Mouse (Mus musculus): ENCODE results near the gene Ddb2. TPM values are rescaled to one million over a fixed set of nuclear protein-coding genes. Genes with fewer than 3 reads are reported as not detected.

Gene Ddb2
- total RNA-seq, 2 experiments from 2014 or later, result 10.4 to 10.9 TPM

DNA sequence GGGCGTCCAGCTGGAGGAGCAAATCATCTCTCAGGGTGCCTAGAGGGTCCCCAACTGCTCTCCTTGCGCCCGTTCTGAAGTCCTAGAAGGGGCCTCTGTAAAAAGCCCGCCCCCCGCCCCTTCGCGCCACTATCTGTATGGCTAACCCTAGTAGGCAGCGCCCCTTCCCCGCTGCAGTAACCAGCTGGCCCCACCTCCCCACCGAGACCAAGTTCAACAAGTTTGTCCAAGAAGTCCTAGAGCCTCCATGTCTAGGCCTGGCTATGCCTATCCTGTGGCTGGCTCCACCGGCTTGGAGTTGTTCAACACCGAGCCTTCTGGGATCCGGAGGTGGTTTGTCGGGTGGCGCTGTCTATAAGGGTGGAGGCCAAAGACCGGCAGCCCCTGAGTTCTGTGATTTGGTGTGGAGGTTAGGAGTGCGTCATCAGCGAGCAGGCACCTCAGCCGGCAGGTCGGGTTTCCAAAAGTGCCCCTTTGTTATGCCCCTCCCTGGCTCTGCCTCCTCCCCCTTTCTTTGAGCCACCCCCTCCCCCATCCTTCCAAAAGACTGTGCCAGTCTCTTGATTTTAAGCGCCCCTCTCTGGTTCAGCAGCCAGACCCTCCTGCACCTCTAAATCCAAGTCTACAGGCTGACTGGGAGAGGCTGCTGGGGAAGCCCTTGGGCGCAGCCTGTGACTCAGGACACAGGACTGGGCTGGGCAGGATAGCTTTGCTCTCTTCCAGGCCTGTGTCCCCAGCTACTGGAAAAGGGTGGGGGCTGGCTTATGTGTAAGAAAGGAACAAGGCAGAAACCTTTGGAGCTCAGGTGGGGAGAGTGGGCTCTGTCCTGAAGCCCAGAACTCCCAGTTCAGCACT lies 20.6 kb upstream of the Ddb2 start:
- peak in 1 of 2 experiments; percentile 44 for DNase-seq (ENCODE audit: low spot score in 2 of 2)
- intact Hi-C loops (cut with DNase I), result no loop called here

DNA sequence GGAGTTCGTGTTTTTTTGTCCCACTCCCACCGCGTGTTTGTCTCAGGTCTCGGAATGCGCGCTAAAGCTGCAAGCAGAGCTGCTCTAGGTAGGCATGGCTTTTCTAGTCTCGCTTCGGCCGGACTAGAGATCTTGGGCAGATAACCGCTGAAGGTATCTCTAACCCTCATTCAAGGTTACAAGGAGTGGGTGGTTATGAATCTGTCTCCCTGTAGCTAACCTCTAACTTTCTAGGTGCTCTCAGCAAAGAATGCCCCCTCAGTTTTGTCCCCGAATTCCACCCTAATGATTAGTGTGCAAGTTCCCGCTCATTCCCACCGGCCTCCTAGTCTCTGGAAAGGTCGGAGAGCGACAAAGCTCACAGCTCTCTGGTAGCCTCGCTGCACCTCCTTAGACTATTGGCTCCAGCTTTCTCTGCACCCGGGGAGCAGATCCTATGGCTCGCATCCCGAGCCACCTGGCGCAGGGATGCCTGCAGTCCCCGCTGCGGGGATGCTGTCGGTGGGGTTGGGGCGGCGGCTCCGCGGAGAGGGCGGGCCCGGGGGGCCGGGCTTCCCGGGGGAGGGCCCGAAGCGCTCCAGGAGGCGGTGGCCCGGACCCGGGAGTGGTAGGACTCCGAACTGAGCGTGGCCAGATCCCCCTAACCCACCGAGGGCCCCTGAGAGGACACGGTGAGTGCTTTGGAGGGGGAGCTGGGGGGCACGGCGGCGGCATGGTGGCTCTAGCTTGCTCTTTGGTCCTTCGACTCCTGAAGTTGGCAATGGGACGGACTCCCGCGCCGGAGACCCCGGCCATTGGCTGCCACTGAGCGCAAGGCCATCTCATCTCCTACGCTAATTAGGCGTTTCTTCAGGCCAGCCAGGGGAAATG lies 19.7 kb upstream of the Ddb2 start:
- intact Hi-C loops (cut with DNase I), result no loop called here
- DNase-seq (ENCODE audit: low spot score in 2 of 2), result peak in 1 of 2 experiments; percentile 63

DNA sequence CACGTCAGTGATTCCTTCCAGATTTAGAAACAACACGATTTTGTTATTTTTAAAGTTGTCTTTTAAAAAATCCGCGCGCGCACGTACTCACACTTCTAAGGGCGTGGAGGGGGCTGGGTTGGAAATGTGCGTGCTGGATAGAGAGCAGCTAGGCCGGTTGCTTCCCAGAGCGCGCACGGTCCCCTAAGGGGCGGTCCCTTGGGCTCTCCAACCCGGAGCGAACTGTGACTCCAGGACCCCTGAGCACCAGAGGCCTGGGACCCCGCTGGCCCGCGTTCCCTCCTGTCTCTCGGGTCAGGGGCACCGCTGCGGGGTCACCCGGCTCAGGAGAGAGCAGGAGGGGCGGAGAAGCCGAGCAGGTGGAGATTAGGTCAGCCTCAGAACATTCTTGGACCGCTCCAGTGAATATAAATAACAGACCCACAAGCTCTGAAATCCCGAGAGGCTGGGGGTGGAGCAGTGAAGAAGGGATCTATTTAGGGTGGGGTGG lies 18.9 kb upstream of the Ddb2 start, which contains the start of gene Pacsin3:
Gene Pacsin3, plus strand, starts transcription at position 294 of the 490 bp plus-strand sequence.
- intact Hi-C loops (cut with DNase I), result no loop called here
- DNase-seq (ENCODE audit: low spot score in 2 of 2), result peak; percentile 71 to 85

DNA sequence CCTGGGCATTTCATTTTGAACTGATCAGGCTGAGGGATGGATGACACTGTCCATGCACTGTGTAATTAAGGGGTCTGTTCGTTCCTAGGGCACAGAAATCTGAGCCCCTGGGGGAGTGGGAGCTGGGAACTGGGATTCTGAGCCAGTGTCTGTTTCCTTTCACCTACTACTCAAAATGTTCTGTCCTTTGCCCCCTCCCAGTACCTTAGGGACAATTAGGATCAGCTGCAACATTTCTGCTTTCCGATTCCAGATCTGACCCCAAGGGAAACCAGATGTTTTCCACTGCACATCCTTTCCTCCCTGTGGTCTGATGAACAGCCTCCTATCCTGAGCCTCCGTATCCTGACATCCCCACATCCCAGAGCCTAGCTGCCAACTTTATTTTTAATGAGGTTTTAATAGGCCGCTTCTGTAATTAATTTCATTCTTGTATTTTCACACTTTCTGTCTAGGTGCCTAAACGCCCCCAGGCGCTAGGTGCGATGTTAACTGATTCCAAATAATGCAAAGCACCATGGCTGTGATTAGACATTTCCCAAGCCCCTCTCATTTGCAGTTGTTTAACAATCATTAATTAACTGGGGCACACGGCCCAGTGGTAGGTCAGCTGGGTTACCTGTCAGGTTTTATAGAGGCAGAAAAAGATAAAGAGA lies 18.1 kb upstream of the Ddb2 start:
- intact Hi-C loops (cut with DNase I), result no loop called here
- DNase-seq (ENCODE audit: low spot score in 2 of 2), result no peak

DNA sequence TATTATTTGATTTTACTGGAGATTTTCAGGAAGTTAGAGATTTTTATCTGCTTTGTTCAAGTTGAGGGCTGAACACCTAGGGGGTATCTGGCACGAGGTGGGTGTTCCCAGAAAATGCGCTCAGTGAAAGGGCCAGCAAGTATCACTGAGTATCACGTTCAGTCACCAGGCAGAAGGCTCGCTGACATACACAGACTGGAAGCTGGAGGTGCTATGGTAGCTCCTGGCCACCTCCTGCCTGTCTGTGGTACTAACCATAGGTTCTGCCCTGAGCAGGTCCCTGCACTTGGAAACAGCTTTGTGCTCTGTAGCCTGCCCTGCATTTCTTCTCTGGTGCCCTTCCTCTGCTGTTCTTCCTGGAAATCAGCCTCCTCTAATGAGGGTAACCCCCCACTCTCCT lies 15.7 kb upstream of the Ddb2 start:
- intact Hi-C loops (cut with DNase I), result no loop called here
- no peak for DNase-seq (ENCODE audit: low spot score in 2 of 2)

DNA sequence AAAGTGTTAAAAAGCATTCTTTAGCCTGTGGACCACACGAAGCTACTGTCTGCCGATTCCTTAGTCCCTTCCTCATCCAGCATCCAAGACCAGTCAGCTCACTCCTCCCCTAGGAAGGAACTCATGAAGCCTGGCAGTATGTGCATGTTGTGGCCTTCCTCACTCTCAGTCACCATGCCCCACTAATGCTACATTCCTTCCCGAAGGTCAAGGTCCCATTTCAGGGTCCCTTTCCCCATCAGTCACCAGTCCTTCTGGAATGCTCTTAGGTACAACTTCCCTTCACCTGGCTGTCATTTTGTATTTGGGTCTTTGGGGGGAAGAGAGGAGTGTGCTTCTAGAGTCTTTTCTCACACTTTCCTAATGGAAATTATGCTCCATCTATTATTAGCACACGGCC lies 15.2 kb upstream of the Ddb2 start:
- intact Hi-C loops (cut with DNase I), result no loop called here
- no peak for DNase-seq (ENCODE audit: low spot score in 2 of 2)

DNA sequence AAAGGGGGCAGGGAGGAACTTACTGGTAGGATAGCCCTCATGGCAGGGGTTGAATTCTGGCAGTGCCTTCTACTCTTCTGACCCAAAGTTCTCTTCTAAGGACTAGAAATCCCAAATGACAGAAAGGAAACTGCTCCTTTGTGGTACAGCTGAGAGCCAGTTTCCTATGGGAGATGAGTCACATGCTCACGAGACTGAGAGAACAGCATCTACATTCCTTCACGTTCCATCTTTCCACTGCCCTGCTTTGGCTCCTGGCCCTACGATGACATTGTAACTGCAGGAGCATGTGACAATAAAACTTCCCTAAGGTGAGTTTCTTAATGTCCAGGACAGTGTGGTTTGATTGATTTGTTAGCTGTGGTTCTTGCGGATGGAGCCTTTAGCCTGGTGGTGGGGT lies 11.6 kb upstream of the Ddb2 start:
- no peak for DNase-seq (ENCODE audit: low spot score in 2 of 2)
- intact Hi-C loops (cut with DNase I), result no loop called here

DNA sequence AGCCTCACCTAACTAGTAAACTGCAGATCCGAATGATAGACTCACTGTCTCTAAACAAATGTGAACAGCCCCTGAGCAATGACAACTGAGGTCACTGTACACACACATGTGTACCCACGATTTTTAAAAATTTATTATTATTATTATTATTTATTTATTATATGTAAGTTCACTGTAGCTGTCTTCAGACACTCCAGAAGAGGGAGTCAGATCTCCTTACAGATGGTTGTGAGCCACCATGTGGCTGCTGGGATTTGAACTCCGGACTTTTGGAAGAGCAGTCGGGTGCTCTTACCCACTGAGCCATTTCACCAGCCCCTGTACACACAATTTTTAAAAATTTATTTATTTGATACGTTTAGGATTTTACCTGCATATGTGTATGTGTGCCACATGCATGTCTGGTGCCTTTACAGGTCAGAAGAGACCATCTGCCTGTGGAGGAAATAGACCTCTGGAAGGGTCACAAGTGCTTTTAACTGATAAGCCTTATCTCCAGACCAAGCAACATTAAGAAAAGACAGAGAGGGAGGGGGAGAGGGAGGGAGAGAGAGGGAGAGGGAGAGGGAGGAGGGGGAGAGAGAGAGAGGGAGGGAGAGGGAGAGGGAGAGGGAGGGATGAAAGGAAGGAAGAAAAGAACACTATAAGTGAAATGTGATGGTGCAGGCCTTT lies 7.9 kb upstream of the Ddb2 start:
- DNase-seq (ENCODE audit: low spot score in 2 of 2), result no peak
- intact Hi-C loops (cut with DNase I), result no loop called here

DNA sequence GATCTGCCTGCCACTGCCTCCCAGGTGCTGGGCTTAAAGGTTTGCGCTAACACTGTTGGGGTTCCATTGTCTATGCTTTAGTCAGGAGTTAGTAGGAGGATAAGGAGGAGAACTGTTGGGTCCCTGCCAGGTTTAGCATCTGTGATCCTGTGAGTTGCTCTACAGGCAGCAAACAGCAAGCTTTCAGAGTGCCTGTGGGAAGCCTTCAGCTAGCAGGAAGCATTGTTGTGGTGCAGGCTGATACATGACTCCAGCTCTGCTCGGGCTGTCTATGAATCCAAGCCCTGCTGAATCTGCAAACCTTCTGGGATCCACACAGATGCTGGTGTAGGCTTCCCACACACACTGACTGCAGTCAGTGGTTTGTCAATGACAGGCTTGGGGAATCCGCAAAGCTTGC lies 6.6 kb upstream of the Ddb2 start:
- intact Hi-C loops (cut with DNase I), result no loop called here
- peak; percentile 65 to 69 for DNase-seq (ENCODE audit: low spot score in 2 of 2)

DNA sequence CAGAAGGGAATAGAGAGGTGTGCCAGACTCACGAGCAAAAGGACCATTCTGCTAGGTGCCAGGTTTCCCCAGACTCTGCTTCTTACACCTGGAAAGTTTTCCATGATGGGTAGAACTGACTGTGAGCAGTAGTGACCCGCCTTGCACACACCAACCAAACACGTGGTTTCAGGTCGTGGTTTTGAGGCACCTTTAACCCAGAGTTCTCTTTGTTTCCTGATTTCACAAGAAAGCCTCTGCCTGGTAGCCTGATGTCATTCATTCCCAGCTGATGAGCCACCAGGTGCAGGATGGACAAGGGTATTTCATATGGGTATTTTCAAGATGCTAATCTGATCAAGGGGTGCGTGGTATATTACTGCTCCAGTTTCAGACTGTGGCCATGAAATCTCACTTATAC lies 5.8 kb upstream of the Ddb2 start:
- DNase-seq (ENCODE audit: low spot score in 2 of 2), result no peak
- intact Hi-C loops (cut with DNase I), result no loop called here

DNA sequence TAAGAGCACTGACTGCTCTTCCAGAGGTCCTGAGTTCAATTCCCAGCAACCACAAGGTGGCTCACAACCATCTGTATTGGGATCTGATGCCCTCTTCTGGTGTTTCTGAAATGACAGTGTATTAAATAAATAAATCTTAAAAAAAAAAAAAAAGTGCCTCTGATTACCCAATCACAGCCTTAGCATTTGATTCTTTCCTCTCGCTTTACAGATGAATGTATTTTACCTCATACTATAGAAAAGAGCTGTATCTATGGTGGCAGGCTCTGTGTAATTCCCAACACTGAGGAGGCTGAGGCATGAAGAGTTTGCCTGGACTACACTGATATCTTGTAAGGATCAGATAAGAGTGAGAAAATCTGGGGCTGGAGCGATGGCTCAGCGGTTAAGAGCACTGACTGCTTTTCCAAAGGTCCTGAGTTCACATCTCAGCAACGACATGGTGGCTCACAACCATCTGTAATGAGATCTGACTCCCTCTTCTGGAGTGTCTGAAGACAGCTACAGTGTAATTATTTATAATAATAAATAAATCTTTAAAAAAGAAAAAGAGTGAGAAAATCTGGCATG lies 814 bp upstream of the Ddb2 start:
- peak in 1 of 2 experiments; percentile 31 for DNase-seq (ENCODE audit: low spot score in 2 of 2)
- intact Hi-C loops (cut with DNase I), result loop anchor here (10.0 kb wide), 1 partner anchor 123 kb away; the partner anchor contains the start of gene Mybpc3

DNA sequence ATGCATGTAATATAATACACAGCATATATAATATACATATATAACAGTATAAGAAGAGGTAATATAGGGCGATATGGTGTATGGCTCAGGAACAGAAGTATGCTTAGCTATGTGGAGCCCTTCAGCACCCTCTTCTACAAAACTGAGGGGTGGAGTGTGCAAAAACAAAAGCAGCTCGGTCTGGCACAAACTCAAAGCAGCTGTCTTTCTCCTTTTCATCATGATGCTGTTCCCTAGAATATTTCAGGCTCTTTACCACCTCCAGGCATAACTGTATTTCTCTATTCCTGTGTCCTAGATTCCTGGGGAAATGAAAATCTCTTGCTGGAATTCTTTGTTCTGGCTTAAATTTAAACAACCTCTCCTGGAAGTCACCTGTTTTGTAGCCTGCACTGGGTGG lies 7.0 kb downstream of the Ddb2 start:
- intact Hi-C loops (cut with DNase I), result loop anchor here (10.0 kb wide), 1 partner anchor 115 kb away; the partner anchor contains the start of gene Mybpc3
- peak; percentile 52 to 75 for DNase-seq (ENCODE audit: low spot score in 2 of 2)

DNA sequence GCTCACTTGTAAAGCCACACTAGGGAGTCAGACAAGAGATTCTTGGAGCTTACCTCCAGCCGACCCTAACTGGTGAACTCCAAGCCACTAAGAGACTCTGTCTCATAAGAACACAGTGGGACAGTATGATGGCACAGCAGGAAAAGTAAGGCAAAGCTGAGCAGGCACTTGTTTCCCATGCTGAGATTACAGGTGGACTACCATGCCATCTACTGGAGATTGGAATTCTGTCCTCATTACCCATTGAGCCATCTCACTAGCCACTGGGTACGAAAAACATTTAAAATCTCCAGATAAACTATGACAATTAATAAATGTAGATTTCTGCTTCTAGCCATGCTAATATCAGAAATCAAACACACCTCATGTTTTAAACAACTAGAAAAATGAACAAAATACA lies 13.2 kb downstream of the Ddb2 start:
- DNase-seq (ENCODE audit: low spot score in 2 of 2), result no peak
- intact Hi-C loops (cut with DNase I), result no loop called here

DNA sequence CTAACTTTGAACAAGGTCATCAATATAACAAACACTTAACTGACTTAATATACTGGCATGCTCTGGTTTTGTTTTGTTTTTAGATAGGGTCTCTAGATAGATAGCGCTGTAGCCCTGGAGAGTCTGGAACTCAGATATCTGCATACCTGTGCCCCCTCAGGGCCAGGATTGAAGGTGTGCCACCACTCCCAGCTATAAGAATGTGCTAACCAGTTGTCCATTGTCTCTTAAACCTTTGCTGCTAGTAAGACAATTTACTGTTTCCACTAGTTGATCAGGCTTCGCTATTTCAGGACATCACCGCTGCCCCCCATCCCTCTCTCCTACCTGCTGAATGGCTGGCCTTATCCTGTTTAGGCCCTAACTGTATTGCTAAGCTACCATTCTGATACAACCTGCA lies 16.3 kb downstream of the Ddb2 start:
- intact Hi-C loops (cut with DNase I), result no loop called here
- DNase-seq (ENCODE audit: low spot score in 2 of 2), result no peak

DNA sequence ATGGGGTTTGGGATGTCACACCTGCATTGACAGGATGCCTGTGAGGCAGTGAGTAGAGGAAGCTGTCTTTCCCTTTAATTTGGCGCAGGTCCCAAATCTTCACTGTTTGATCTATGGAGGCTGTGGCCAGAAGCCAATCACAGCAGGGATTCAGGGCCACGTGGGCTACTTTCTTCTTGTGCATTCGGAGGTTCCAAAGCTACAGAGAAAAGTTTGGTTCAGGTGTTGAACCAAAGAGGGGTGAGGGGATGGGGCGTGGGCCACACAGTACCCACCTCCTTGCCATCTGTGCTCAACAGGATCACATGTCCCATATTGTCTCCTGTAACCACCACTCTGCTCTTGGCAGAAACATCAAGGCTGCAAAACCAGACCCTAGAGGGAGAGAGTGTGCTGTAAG lies 19.8 kb downstream of the Ddb2 start:
- intact Hi-C loops (cut with DNase I), result no loop called here
- DNase-seq (ENCODE audit: low spot score in 2 of 2), result peak in 1 of 2 experiments; percentile 26

DNA sequence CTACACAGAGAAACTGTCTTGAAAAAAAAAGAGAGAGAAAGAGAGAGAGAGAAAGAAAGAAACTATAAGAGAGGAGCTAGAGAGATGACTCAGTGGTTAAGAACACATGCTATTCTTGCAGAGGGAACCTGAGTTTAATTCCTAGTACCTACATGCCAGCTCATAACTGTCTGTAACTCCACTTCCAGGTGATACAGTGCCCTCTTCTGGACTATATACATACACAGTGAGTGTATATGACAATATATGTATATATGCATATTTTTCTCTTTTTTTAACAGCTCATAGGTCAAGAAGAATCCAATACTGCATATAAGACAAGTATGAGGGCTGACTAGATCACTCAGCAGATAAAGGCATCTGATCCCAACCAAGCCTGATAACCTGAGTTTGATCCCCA lies 23.5 kb downstream of the Ddb2 start:
- intact Hi-C loops (cut with DNase I), result loop anchor here (5.0 kb wide), 1 partner anchor 36 kb away; no protein-coding TSS in a partner anchor
- no peak for DNase-seq (ENCODE audit: low spot score in 2 of 2)

DNA sequence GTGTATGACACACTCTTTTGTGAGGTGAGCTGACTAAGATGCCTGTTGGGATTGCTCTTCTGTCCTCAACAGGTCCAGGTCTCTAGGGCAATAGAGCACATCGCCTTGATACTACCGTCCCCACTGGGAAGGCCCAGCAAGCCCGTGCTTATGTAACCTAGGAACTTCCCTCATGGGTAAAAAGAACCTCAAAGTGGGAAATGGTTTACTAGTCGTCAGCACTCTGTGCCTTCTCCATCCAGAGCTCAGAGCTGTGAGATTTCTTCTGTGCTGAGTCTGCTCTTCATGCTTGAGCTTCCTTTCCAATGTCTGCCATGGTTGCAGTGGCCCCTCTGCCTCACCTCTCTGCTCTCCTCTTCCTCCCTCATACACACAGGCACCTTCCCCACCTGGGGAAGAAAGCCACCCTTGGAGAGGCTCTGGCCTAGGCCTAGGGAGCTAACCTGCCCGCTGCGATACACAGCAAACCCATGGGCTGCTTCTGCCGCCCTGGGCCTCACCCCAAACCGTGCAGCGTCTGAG lies 30.5 kb downstream of the Ddb2 start:
- intact Hi-C loops (cut with DNase I), result no loop called here
- no peak for DNase-seq (ENCODE audit: low spot score in 2 of 2)

DNA sequence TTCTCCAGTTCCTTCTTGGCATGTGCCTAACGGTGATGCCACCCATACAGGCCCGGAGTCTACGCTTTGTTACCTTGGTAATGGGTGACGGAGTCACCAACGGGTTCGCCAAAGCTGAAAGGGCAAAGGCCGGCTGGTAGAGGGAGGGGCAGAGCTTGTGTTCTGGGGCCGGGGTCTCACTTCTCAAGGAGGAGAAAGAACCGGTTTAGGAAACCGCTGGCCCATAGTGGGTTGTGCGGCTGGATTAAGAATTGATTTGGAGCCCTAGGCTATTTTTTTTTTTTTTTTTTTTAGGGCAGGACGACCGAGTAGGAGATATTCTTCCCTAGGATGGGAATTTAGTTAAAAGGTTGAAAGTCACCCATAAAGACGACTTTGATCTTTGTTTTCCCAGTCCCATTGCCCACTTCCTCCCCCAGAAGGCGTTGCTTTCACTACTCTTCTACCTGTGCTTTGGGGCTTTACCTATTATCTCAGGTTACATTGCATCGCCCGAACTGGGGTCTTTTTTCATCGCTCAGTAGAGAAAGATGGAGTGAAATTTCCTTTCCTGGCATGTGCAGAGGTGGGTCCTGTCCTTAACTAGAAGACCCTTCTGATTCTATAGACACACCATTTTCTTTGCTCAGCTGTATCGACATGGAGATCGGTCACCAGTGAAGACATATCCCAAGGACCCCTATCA lies 33.7 kb downstream of the Ddb2 start:
- intact Hi-C loops (cut with DNase I), result loop anchor here (1.0 to 2.0 kb wide), 2 partner anchors 21 to 62 kb away; partner anchors contain the start of gene Arfgap2
- DNase-seq (ENCODE audit: low spot score in 2 of 2), result no peak
